Mouse (Mus musculus): ENCODE results near the gene Atp6v1a.

DNA sequence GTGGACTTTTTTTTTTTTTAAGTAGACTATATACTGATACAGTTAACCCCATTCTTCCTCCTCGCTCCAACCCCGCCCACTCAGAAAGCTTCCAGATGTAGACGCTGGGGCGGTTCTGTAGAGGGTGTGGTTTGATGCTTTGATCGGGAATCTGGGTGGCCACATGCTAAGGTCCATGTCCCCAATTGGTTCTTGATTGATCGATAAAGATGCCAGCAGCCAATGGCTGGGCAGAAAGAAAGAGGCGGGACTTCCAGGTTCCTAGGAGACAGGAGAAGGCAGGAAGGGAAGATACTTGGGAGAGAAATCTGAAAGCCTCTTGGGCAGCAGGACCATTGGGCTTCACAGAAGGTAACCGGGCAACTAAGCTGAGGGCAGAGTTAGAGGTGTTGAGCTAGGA is 83.7 kb downstream of the Atp6v1a start:
- TF ChIP-seq CTCF (conservative IDR thresholded peaks at IDR 0.05; ENCODE audit: insufficient read depth, insufficient read length, low read depth, low read length) (no peak), POLR2A (IDR thresholded peaks at IDR 0.05; ENCODE audit: low read depth, low read length) (no peak)
